Mouse (Mus musculus) layer of hippocampus, postnatal 10 days (tissue): Measurements from ENCODE around the gene Glt1d1. TPM values are rescaled to one million over a fixed set of nuclear protein-coding genes. Genes with fewer than 3 reads are reported as not detected.
"Not testable (repeated sequence)": the region's sequence is repeated elsewhere in the genome, so short reads cannot be mapped to it uniquely, and the experiment has no call there.

Experiments used
- DNase-seq, 2 experiments: peaks; one replicate each; pipeline ENCODE4 v3.0.0; 2021; ENCODE audit warnings: low spot score in 2 of 2
- total RNA-seq, 2 experiments: library from RNA; stranded (reverse); gene quantifications; 2 replicates each; pipeline ENCODE4 v1.2.3; 2021

Gene Glt1d1
- total RNA-seq, 2 experiments from 2014 or later = 19.1 to 21.6 TPM

DNA sequence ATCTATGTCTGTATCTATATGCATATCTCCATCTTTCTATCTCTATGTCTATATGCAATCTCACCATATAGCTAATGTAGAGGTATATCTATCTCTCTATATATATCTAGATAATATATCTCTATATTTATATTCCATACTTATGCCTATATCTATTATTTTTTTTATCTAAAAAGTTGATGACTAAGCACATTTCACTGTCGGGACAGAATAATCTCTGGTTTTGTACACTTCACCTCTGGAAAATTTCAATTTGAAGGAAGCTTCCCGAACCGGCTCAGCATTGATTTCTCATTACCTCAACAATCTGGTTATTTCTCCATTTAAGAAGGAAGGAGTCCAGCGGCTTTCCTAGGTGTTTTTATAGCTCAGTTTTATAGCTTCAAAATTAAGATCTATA, 64.5 kb downstream of the Glt1d1 start:
- DNase-seq = no peak

DNA sequence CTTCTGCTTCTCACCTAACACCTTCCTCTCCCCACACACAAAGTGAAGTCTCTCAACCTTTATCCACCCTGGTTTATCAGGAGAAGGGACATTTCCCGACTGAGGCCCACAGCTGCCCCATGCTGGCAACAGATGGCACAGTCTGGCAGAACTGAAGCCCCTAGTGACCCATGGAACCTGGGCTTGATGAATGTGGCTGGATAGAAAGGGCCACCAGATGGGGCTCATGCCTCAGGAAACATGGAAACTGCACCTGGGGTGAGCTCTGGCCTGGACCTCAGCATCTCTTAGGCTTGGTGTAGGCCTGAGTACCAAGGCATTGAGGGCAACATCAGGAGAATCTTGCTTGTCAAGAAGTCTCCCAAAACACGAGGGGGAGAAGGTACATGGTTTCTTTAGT, 66.5 kb downstream of the Glt1d1 start:
- no peak for DNase-seq

DNA sequence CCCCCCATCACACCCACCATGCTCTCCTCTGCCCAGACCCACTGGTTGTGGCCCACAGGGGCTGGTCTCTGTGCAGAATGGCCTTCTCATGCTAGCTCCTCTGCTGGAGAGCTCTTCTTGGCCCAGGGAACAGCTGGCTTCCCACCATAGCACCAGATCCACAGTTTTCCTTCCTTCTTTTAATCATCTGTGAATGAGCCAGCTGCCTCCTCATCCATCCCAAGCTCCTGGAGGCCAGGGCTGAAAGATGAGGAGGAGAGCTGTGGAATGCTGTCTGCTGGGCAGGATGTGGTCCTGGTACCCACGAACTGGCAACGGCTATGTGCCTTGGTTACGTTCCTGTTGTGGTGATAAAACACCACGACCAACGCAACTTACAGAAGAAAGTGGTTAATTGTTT, 67.6 kb downstream of the Glt1d1 start:
- DNase-seq = no peak

DNA sequence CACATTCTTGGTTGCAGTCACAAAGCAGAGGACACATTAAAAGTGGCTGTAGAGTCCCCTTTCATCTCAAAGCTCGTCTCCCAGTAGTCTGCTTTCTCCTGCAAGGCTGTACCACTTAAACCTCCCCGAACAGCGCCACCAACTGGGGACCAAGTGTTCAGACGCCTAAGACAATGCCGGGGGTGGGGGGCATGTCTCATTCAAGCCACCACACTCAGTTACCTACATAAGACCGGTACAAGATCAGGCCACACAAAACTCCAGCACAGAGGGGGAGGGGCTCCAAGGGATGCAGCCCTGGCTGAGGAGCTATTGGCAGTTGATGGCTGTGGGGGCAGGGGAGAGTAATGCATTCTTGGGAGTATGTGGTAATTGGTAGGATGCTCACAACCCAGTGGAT, 68.1 kb downstream of the Glt1d1 start:
- no peak for DNase-seq

DNA sequence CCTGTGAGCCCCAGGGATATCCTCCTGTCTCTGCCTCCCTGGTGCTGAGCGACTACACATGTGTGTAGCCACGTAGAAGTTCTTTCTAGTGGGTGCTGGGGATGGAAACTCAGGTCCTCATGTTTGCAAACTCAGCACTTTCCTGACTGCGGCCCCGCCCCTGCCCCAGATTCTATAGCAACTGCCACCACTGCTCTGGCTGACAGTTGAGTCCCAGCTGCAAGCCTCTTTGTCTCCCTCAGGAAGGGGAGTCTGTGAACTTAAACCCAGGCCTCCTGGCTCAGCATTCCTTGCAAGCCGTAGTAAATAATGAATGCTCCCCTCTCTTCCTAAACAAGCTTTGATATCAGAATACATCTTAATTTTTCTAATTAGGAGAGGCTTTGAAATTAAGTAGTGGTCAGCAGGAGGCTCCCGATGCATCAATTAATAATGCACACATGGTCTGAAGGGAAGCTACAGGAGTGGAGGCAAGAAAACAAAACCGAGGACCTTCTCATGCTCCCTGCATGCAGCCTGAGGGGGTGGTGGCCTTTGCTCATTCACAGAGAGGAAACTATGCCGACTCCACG, 71.6 kb downstream of the Glt1d1 start:
- DNase-seq = no peak

DNA sequence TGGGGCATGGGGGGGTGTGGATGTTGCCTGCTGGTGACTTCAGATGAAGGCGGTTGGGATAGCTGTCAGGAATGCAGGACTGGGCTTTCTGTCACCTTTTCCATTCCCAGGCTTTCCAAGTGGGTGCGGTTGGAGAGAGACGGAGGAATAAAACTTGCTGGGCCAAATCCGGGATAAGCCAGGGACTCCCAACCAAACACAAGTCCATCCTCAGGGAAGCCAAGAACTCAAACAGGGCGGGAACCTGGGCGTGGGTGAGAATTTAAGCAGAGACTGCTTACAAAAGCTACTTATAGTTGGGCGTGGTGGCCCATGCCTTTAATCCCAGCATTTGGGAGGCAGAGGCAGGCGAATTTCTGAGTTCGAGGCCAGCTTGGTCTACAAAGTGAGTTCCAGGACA, 73.2 kb downstream of the Glt1d1 start:
- DNase-seq = no peak

DNA sequence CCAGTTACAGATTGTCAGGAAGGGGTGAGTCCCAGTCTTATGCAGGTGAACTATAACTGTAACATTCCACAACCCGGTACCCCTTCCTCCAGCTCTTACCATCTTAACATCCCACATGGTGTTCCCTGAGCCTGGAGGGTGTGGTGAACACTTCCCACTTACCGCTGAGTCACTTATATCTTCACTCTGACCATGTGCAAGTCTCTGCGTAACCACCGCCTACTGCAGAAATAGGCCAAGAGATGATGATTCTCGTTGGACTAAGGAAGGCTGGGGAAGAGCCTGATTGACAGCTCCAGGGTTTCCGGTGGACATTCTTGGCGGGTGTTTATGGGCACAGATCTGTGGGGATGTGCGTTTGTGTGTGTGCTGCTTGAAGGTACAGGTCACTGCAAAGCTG, 73.9 kb downstream of the Glt1d1 start:
- DNase-seq = no peak

DNA sequence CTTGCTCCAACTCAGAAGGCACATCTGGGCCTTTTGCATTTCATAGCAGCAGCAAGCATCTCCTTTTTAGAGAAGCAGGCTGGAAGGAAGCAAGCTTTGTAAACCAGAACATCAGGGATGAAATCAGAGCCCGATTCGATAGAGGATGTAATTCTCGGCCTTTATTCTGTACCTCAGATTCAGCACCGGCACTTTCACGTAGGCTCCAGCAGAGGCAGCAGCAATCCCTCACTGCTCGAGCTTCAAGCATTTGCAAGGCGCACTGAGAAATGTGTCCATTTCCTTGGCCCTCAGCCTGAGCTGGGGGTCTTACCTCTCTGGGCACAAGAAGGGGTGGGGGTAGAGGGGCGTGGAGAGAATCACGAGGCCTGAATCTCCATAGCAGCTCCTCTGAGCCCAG, 76.1 kb downstream of the Glt1d1 start:
- peak; percentile 12 to 16 for DNase-seq

DNA sequence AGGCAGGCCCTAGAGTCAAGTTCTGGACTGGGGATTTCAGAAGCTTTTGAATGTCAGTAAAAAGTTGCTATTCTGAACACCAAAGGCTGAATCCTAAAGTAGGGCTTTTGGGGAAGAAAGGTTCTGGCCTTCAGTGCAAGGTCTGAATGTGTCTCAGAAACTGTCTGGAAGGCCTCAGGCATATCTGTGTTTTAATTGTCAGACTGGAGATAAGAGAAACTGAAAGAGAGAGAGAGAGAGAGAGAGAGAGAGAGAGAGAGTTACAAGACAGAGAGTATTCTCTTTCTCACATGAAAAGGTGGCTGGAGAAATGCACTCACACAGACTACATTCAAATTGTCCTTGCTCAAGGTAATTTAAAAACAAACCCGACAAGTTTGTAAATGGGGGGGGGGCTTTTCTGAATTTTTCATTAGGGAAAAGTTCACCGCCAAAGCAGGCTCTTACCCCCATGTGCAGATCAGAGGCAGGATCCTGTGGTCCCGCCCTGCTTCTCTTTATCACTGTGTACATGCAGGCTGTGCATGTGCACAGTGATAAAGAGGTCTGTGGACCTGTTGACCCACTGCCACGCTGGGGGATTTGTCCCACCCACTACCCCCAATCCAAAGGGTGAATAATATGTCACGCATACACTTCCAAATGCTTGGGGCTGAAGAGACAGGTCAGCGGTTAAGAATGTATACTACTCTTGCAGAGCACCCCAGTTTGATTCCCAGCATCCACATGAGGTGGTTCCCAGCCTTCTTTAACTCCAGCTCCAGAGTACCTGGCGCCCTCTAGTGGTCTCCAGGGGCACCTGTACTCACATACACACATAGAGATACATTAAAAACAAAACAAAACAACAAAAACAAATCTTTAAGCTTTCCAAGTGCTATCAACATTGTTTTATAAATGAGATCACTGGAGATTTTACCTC, 83.0 kb downstream of the Glt1d1 start:
- DNase-seq = no peak

DNA sequence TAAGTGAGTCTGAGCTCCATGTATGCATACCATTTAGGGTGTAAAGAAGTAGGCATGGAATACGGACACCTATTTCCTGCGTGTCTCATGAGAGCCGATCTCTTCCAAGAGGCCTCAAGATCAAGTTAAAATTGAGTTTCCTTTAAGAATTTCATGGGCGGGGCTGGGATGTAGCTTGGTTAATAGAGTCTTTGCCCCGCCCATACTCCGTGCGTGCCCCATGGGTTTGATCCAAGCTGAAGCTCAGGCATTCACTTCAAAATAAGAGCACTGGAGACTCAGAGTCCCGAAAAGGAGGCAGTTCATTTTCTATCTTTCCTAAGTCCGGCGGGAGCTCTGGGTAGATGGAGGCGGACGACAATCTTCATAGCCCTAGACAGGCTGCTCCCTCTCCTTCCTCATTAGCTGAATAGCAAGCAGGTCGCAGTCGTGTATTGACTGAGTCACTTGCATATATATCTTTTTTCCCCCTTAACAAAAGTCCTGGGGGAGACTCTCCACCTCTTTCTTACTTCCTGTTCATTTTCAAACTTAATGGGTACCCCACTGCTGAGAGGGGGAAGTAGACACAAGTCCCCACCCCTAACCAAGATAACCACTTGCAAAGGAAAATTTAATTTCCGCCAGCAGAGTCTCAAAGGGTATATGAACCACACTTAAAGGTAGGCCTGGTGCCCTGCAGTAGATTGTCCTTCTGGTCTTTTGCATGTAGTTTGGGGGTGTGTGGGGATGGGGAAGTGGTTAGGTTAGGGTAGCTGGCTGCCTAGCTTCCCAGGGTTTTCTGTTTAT, 88.7 kb downstream of the Glt1d1 start:
- no peak for DNase-seq

DNA sequence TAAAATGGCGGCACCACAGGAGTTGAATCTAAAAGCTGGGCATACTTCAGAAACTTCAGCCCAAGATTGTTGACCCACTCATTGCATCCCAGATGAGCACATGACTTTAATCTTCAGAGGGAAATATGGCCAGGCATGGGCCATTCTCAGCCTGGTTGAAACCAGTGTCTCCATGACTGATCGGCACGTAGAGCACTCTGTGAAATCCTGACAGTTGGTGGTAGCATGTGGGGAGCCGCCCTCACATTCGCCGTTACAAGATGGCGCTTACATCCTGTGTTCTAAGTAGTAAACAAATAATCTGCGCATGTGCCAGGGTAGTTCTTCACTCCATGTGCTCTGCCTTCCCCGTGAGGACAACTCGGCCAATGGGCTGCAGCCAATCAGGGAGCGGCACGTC, 90.1 kb downstream of the Glt1d1 start:
- DNase-seq = not testable (repeated sequence)

DNA sequence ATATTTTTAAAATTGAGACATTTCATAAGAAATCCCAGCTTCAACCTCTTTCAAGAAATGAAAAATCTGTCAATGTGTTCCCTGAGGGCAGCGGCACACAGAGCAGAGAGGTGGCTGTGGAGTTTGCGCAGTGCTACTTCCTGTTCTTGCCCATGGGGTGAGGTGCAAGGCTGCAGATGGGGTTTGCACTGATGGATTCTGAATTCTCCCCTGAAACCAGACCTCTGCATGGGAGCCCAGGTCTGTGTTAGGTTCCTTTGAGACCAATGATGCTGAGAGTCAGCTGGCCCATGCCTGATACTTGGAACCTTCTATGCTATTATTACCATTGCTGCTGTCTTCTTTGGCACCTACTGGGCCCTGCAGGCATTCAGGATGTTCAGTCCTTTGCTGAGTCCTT, 98.3 kb downstream of the Glt1d1 start:
- no peak for DNase-seq

DNA sequence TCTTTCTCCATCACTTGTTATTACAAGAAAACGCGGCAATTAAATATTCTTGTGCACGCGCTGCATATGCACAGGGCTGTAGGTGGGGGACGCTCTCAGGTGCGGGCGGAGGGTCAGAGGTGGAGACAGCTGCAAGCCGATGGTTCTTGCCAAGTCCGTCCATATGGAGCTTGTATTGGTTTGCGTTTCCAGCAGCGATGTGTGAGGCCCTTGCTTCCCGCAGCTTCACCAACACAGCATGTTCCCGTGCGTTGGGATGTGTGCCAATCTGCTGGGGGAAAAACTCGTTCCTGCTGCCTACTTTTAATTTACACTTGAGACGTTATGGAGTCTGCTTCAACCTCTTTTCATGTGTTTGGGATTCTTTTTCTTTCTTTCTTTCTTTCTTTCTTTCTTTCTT, 109.3 kb downstream of the Glt1d1 start:
- peak; percentile 22 to 43 for DNase-seq

DNA sequence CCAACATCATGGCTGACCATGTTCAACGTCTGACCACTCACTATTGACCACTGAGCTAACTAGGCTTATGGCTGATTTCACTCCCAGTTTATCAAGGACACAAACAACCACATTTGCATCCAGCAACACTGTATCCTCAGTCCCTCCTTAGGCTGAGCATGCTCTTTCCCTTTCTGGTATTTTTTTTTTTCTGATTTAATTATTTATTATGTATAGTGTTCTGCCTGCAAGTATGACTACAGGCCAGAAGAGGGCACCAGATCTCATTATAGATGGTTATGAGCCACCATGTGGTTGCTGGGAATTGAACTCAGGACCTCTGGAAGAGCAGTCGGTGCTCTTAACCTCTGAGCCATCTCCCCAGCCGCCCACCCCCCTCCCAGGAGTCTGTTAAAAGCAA, 117.5 kb downstream of the Glt1d1 start:
- DNase-seq = not testable (repeated sequence)

DNA sequence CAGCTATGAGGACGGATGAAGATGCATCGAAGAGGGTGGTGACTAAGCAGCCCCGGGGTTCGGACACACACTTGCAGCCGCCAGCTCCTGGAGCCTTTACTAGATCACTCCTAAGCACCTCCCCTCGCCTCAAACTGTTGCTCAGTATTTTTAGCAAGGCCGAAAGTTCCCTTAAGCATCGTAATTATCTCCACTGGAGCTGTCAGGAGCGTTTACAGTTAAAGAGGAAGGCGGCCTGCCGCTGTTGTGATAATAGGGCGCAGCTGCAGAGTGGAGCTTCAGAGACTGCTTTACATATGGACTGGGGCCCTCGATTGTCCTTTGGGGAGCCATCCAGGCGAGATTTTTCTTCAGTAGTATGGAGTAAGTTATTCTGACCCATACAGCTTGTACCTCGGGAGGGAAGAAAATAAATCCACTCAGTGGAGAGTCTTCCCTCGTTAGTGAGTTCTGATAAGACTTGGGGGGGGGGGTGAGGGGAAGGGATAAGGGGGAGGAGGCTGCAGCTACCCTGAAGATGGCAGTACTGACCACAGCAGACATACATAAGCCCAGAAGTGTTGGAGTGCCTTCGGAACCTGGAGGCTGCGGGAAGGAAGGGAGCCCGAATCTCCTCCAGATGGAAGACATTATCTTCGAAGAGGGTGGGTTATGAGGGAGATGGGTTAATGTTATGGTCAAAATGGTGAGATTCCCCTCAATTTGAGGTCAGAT, 119.4 kb downstream of the Glt1d1 start:
- no peak for DNase-seq

DNA sequence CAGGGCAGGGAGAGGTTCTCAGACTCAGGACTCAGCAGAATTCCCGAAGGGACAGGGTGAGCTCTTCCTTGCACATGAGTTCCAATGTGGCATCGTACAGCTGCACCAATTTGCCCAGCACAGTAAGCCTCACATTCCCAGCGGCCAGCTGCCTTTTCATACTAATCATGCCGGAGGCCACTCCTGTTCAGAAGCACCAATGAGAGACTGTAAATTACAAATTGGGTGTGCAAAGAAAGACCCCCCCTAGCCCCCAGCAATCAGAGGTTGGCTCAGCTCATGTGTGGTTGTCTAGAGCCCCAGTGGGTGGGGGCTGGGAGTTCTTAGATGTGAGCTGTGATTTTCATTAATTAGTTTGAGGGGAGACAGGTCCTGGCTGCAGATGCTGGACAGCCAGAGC, 123.5 kb downstream of the Glt1d1 start:
- DNase-seq = no peak

DNA sequence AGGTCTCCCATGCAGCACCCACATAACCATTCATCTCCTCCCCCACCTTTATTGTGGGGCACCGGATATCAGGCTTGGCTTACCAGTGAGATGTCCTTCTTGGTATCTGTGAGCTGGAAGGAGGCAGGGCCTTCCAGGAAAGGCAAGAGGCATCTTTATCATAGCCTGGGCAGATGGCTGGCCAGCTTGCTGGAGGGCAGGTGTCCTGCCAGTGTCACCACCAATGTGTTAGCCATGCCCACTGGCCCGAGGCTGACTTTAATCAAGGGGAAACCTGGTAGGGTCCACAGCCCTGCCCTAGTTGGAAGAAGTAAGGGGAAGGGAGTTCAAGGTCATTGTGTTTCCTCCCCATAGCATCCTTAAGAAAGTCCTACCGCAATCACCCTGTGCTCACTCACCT, 123.9 kb downstream of the Glt1d1 start:
- no peak for DNase-seq

DNA sequence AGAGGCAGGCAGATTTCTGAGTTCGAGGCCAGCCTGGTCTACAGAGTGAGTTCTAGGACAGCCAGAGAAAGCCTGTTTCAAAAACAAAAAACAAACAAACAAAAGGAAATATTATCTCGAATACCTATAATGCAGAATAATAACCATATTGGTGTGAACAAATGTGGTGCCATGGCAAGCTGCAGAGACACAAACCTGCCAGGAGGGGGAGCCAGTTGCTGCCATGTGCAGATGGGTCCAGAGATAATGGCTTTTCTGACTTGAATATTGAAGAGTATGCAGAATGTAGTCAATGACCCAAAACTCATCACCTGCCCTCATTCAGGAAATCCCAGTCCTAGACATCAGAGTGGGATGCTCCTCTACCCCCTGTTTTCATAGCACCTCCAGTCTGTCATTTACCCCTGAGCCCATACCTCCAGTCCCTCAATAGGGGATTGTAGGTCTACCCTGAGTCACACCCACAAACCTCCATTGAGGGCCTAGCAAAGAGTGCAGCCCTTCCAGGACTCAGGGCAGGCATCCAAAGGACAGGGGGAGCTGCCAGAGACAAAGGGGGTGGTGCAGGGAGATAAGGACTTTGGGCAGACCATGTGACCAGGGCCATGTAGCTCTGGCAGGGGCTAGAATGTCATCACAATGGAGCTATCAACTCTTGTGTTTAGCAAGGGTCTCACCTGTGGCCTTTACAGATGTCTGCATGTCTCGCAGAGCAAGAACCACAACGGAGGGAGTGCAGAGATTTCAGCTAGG, 124.8 kb downstream of the Glt1d1 start:
- DNase-seq = no peak

DNA sequence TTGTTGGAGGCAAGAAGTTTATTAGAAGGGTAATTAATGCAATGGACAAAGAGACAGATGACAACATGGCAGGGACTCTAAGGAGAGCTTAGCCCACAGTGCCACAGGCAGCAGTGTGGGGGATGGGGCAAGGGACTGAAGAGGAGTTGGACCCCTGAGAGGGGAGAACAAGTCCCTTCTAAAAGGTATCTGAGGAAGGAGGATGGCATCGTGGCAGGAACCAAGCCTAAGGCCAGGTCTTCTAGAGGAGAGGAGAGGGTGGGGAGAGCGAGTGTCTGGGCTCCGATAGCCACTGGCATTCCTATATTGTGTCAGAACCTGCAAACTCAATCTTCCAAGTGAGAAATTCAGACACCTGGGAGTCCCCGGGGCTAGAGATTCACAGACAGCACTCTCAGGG, 126.5 kb downstream of the Glt1d1 start:
- DNase-seq = no peak
